Mouse (Mus musculus) heart, embryonic 13.5 days (tissue): ENCODE data around the gene Ifrd2. TPM values are rescaled to one million over a fixed set of nuclear protein-coding genes. Genes with fewer than 3 reads are reported as not detected.
A peak's percentile ranks its signal among the peaks of the same experiment; 100 is the strongest.

Experiments
- ATAC-seq: fragments of 200-750 bp; cut with Nextera tagmentation; 2 replicates; pipeline ENCODE4 v1.8.0; 2017; ENCODE audit warnings: moderate TSS enrichment; ENCODE audit not compliant: insufficient number of reproducible peaks, low FRiP score, low TSS enrichment; ENCODE audit errors: extremely low read depth
- H3K27ac ChIP-seq: fragments of 300-500 bp; sonication (generic); replicated peaks from 2 replicates; pipeline ENCODE4 v1.5.1; 2015; ENCODE audit warnings: moderate library complexity, mild to moderate bottlenecking, inconsistent platforms
- H3K27me3 ChIP-seq: fragments of 300-500 bp; sonication (generic); replicated peaks from 2 replicates; pipeline ENCODE4 v1.6.1; 2015; ENCODE audit warnings: mild to moderate bottlenecking, inconsistent platforms
- H3K36me3 ChIP-seq: fragments of 300-500 bp; sonication (generic); 2 replicates; pipeline ENCODE4 v1.6.1; 2015; ENCODE audit warnings: mild to moderate bottlenecking, inconsistent platforms
- H3K4me1 ChIP-seq: fragments of 300-500 bp; sonication (generic); 2 replicates; pipeline ENCODE4 v1.6.1; 2015; ENCODE audit warnings: inconsistent platforms
- H3K4me2 ChIP-seq: fragments of 300-500 bp; sonication (generic); 2 replicates; pipeline ENCODE4 v1.6.1; 2015; ENCODE audit warnings: inconsistent platforms, mild to moderate bottlenecking, moderate library complexity
- H3K4me3 ChIP-seq: fragments of 300-500 bp; sonication (generic); 2 replicates; pipeline ENCODE4 v1.5.1; 2015; ENCODE audit warnings: moderate library complexity, mild to moderate bottlenecking, inconsistent platforms
- H3K9ac ChIP-seq: fragments of 300-500 bp; sonication (generic); 2 replicates; pipeline ENCODE4 v1.6.1; 2015; ENCODE audit warnings: inconsistent platforms, mild to moderate bottlenecking, moderate library complexity
- H3K9me3 ChIP-seq: fragments of 300-500 bp; sonication (generic); 2 replicates; pipeline ENCODE4 v1.6.1; 2016; ENCODE audit warnings: inconsistent platforms
- WGBS: fragments of 180-500 bp; shearing (Covaris S2); methylation state at CpG from one replicate; pipeline ENCODE4 v1.1.7; 2015; ENCODE audit warnings: mixed read lengths; 5-methylcytosine and 5-hydroxymethylcytosine counted together
- polyA plus RNA-seq: library from polyadenylated mRNA; unstranded; fragments of >200 nt; fragmentation: Nextera tagmentation; extraction: Ambion mirVana; gene quantifications from 2 replicates; pipeline ENCODE4 v1.2.1, GENCODE M21; 2015

The Ifrd2 gene
- polyA plus RNA-seq, 1 experiment from 2014 or later = 35.7 TPM

DNA sequence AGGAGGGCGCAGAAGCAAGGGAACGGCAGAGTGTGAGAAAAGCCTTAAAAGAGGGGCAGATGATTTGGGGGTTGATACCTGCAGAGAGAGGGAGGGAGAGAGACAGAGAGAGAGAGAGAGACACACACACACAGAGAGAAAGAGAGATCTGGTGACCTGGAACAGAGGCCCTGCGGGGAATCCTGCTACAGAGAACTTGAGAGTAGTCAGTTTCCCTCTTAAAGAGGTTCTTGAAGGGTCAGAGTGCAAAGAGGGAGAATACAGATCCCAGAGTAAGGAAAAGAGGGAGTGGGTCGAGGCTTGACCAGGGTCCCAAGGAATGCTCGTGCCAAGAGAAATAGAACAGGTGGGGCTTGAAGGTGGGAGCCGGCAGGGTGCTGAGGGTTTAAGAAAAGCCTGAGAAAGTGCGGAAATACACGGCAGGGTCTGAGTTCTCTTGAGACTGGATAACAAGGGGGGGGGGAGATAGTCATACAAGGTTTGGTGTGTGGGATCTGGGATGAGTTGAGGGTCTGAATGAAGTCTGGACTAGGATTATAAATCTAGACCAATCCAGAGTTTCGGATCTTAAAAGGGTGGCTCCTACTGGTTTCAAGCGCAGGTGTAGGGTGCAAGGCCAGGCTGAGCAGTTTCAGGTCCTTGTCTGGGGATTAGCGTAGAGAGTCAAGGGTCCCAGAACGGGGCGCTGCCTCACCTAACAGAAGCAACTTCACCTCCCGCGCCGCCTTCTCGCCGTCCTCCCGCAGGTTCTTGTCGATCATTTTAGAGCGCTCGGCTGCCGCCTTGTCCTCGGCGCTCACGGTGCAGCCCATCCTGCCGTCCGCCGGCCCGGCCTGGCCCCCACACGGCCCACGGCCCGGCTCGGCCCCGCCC lies 47.2 kb downstream of the Ifrd2 start:
- 2% methylated on average over 35 of the region's 35 CpGs for WGBS

DNA sequence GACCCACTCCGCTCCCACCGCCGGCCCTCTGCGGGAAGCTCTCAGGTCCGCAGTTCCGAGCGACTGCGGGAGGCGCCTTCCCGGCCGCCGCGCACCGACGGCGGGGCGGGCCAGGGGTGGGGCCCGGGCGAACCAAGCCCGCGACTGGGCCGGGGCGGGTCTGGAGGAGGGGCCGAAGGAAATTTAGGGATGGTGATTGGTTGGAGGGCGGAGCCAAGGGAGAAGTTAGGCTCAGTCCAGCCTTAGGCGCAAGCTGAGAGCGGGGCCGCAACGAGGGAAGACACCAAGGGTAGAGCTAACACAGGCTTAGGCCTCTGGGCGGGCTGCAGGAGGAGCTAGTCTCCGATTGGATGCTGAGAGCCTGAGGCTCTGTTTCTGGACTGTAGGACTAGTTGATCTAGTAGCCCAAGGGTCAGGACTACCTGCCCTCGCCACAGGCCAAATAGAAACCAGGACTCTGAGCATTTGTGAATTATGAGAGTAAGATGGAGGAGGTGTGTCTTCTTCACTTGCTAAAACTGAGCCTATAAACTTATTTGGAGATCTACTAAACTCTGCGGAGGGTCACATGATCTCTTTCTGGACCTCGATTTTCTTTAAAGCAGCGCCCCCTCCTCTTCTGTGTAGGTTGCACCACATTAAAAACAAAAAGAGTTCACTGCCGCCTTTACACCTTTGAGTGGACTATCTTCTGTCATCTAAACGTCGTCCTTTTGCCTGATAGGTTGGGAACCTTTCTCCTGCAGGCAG lies 48.0 kb downstream of the Ifrd2 start, which contains the start of gene Gnai2:
TSS of gene Gnai2 (minus strand) at position 89 of the 750 bp plus-strand sequence.
- peaks cover 53% of the 10 kb centered on the region for H3K4me1 ChIP-seq
- peak within 1 kb of the TSS; percentile 78 for H3K4me2 ChIP-seq
- 4% methylated on average over 38 of the region's 38 CpGs for WGBS
- peak within 1 kb of the TSS; percentile 95 for H3K9ac ChIP-seq
- H3K36me3 ChIP-seq = peaks cover 16% of the 10 kb centered on the region; the same call in 1 of the 2 replicates
- H3K27me3 ChIP-seq = no peaks in the 10 kb centered on the region
- peak; percentile 93 for ATAC-seq
- H3K4me3 ChIP-seq = peak within 1 kb of the TSS; percentile 84
- peak within 1 kb of the TSS; percentile 96 for H3K27ac ChIP-seq
- no peaks in the 10 kb centered on the region for H3K9me3 ChIP-seq

More for the DNA sequence above, 47.2 kb downstream of the Ifrd2 start:
- peak overlapping the region; percentile 84 for H3K4me3 ChIP-seq
- no peaks in the 10 kb centered on the region for H3K27me3 ChIP-seq
- H3K9me3 ChIP-seq = no peaks in the 10 kb centered on the region
- peaks cover 59% of the 10 kb centered on the region for H3K4me1 ChIP-seq
- H3K36me3 ChIP-seq = peaks cover 19% of the 10 kb centered on the region; the same call in 1 of the 2 replicates
- H3K27ac ChIP-seq = peak overlapping the region; percentile 96
- H3K4me2 ChIP-seq = peak overlapping the region; percentile 78
- peak; percentile 1; the same call in 1 of the 2 replicates for ATAC-seq
- peak overlapping the region; percentile 95 for H3K9ac ChIP-seq

DNA sequence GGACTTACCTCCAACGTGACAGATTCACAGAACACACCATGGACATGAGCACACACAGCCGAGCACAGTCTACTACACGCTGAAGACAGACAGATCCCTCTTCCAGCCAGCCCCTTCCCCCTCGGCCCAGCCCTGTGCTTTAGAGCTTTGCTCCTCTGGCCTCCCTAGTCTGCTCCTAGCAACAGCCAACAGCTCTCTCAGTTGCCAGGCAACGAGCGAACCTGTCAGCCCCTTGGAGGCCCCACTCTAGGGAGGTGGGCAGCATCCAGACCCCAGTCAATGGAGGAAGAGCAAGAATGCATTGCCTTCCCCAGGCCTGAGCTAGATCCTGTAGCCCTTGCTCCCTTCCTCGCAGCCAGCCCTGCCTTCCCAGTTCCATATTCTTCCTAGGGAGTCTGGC lies 49.6 kb downstream of the Ifrd2 start:
- 27% methylated on average over 7 of the region's 7 CpGs for WGBS
- Histone ChIP-seq H3K4me2 (peak overlapping the region; percentile 4), H3K4me1 (peaks cover 37% of the 10 kb centered on the region), H3K4me3 (no peak overlapping the region), H3K27ac (no peak overlapping the region), H3K27me3 (no peaks in the 10 kb centered on the region), H3K9me3 (no peaks in the 10 kb centered on the region), H3K36me3 (peaks cover 6% of the 10 kb centered on the region; the same call in 1 of the 2 replicates), H3K9ac (peak overlapping the region; percentile 30; the same call in 1 of the 2 replicates)
- ATAC-seq = no peak

DNA sequence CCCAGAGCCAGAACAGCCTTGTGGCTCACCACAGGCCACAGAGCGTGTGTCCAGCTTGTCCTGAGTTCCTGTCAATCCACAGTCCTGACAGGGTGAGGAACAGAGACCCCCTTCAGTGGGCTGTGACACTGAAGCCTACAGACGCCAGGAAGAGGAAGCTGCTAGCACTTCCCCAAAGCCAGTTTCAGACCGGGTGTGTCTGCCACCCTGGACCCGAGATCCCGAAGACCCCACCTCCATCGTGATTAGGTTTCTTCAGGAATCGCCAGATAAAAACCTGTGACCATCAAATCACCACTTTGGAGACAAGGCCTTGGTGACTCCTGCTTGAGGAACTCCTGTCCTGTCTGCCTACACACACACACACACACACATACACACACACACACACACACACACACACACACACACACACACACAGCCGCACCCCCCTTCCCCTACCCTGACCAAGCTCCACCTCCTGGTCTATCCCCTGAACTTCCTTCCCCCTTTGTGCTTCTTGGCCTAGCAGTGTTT lies 52.9 kb downstream of the Ifrd2 start:
- H3K27ac ChIP-seq = peak overlapping the region; percentile 32; the same call in 1 of the 2 replicates

DNA sequence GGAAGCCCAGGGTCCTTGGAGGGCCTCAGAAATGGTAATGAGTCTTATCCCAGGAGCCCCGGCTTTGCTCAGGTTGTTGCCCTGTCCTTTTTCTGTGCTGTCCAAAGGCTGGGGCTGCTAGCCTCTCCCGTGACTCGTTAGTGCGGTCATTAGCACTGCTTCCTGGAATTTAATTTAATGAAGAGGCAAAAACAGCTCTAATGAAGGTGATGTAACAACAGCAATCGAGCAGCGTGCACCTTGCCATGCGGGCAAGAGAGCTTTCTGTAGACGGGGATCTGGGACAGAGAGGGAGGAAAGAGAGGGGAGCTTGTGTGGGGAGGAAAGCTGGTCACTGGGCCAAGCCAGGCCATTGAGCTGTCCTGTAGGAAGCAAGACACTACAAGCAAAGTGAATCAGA lies 54.2 kb downstream of the Ifrd2 start:
- no peak overlapping the region for H3K4me3 ChIP-seq
- no peak overlapping the region for H3K4me2 ChIP-seq
- no peak for ATAC-seq
- no peak overlapping the region for H3K27ac ChIP-seq
- no peak overlapping the region for H3K9ac ChIP-seq
- peaks cover 10% of the 10 kb centered on the region; the same call in 1 of the 2 replicates for H3K27me3 ChIP-seq
- no peaks in the 10 kb centered on the region for H3K9me3 ChIP-seq
- H3K4me1 ChIP-seq = peaks cover 27% of the 10 kb centered on the region
- no peaks in the 10 kb centered on the region for H3K36me3 ChIP-seq
- WGBS = 57% methylated on average over 8 of the region's 8 CpGs

More for the DNA sequence above, 52.9 kb downstream of the Ifrd2 start:
- ATAC-seq = no peak
- 25% methylated on average over 8 of the region's 8 CpGs for WGBS
- Histone ChIP-seq H3K9me3 (no peaks in the 10 kb centered on the region), H3K9ac (peak overlapping the region; percentile 44; the same call in 1 of the 2 replicates), H3K4me3 (no peak overlapping the region), H3K27me3 (peaks cover 4% of the 10 kb centered on the region; the same call in 1 of the 2 replicates), H3K36me3 (no peaks in the 10 kb centered on the region), H3K4me2 (no peak overlapping the region), H3K4me1 (peaks cover 37% of the 10 kb centered on the region)

Other genes starting within 250 kb of the Ifrd2 start
- gene Hemk1, start 249.3 kb upstream of the Ifrd2 start, polyA plus RNA-seq = 11.4 and 12.0 TPM in 2 replicates
- 0.79 and 1.1 TPM in 2 replicates for gene 6430571L13Rik, start 247.0 kb upstream of the Ifrd2 start, polyA plus RNA-seq
- gene Cacna2d2, start 188.0 kb upstream of the Ifrd2 start, polyA plus RNA-seq = 3.8 and 4.1 TPM in 2 replicates
- gene Tmem115, start 53.7 kb upstream of the Ifrd2 start, polyA plus RNA-seq = 30.4 and 32.3 TPM in 2 replicates
- gene Cyb561d2, start 45.4 kb upstream of the Ifrd2 start, polyA plus RNA-seq = 17.7 and 19.1 TPM in 2 replicates
- gene Nprl2, start 45.4 kb upstream of the Ifrd2 start, polyA plus RNA-seq = 27.8 and 27.9 TPM in 2 replicates
- not detected in 2 replicates for gene Zmynd10, start 40.3 kb upstream of the Ifrd2 start, polyA plus RNA-seq
- 47.6 and 56.1 TPM in 2 replicates for gene Rassf1, start 36.1 kb upstream of the Ifrd2 start, polyA plus RNA-seq
- gene Tusc2, start 24.4 kb upstream of the Ifrd2 start, polyA plus RNA-seq = 44.5 and 51.6 TPM in 2 replicates
- 94.0 and 104 TPM in 2 replicates for gene Hyal2, start 19.7 kb upstream of the Ifrd2 start, polyA plus RNA-seq
- gene Hyal1, start 10.7 kb upstream of the Ifrd2 start, polyA plus RNA-seq = 6.3 and 7.5 TPM in 2 replicates
- 13.9 and 14.6 TPM in 2 replicates for gene Naa80, start 8.8 kb upstream of the Ifrd2 start, polyA plus RNA-seq
- gene Hyal3, start 6.8 kb upstream of the Ifrd2 start, polyA plus RNA-seq = 0.48 and 0.68 TPM in 2 replicates
- gene Sema3b, start 21.6 kb downstream of the Ifrd2 start, polyA plus RNA-seq = 9.9 and 11.8 TPM in 2 replicates
- gene Gnai2, start 47.7 kb downstream of the Ifrd2 start, polyA plus RNA-seq = 387 and 392 TPM in 2 replicates
- 2.8 and 2.9 TPM in 2 replicates for gene Slc38a3, start 81.9 kb downstream of the Ifrd2 start, polyA plus RNA-seq
- gene Gnat1, start 92.1 kb downstream of the Ifrd2 start, polyA plus RNA-seq = 0.90 and 1.3 TPM in 2 replicates
- gene Sema3f, start 122.8 kb downstream of the Ifrd2 start, polyA plus RNA-seq = 4.5 and 6.3 TPM in 2 replicates
- gene Rbm5, start 183.4 kb downstream of the Ifrd2 start, polyA plus RNA-seq = 121 and 125 TPM in 2 replicates